Mouse (Mus musculus): Measurements from ENCODE around the gene Tnfrsf22. TPM values are rescaled to one million over a fixed set of nuclear protein-coding genes. Genes with fewer than 3 reads are reported as not detected.

Gene Tnfrsf22
- total and polyA plus RNA-seq, 3 experiments: 0.23 to 1.1 TPM; not detected in 1

- no peaks in the 10 kb centered on the region for H3K79me2 ChIP-seq (ENCODE audit: control insufficient read depth, insufficient read depth, low read length, poor library complexity)
- no peak for TF ChIP-seq TAL1 (IDR thresholded peaks at IDR 0.05; ENCODE audit: low read length)
- no peak for TF ChIP-seq NELFE (IDR thresholded peaks at IDR 0.05; ENCODE audit: low read depth, low read length)
- TF ChIP-seq ZNF384 (IDR thresholded peaks at IDR 0.05; ENCODE audit: low read depth, low read length): no peak
- no peak for TF ChIP-seq TCF12 (IDR thresholded peaks at IDR 0.05; ENCODE audit: low read depth, low read length)
- no peak for TF ChIP-seq MAX (IDR thresholded peaks at IDR 0.05; ENCODE audit: low read length)
- no peak for TF ChIP-seq ZMIZ1 (IDR thresholded peaks at IDR 0.05; ENCODE audit: low read depth, low read length)
- no peak for TF ChIP-seq MEF2A (IDR thresholded peaks at IDR 0.05; ENCODE audit: extremely low read depth, insufficient replicate concordance, low read depth, low read length, poor library complexity, severe bottlenecking)
- TF ChIP-seq MYB (IDR thresholded peaks at IDR 0.05; ENCODE audit: low read depth, low read length): no peak
- TF ChIP-seq JUND (IDR thresholded peaks at IDR 0.05; ENCODE audit: low read depth, low read length): no peak
- no peak for TF ChIP-seq ZKSCAN1 (IDR thresholded peaks at IDR 0.05; ENCODE audit: low read depth, low read length)
- no peak for TF ChIP-seq POLR2AphosphoS5 (IDR thresholded peaks at IDR 0.05; ENCODE audit: borderline replicate concordance, low read depth, low read length)
- no peak for TF ChIP-seq TBP (IDR thresholded peaks at IDR 0.05; ENCODE audit: low read depth, low read length)
- TF ChIP-seq EP300 (IDR thresholded peaks at IDR 0.05; ENCODE audit: low read depth in 1 of 2, low read length in 2 of 2): no peak
- no peak for TF ChIP-seq ZC3H11A (IDR thresholded peaks at IDR 0.05; ENCODE audit: low read depth, low read length)
- TF ChIP-seq USF2 (IDR thresholded peaks at IDR 0.05; ENCODE audit: borderline replicate concordance in 1 of 2, insufficient read depth in 1 of 2, low read depth in 1 of 2, low read length in 2 of 2): no peak
- no peak for DNase-seq (ENCODE audit: low read depth, low spot score)
- no peak overlapping the region for H3K9ac ChIP-seq (ENCODE audit: control insufficient read depth, low read depth, low read length, poor library complexity, severe bottlenecking)
- H3K27ac ChIP-seq (ENCODE audit: control insufficient read depth, low read depth, low read length): no peak overlapping the region
- no peaks in the 10 kb centered on the region for H3K27me3 ChIP-seq (ENCODE audit: control insufficient read depth in 1 of 2, insufficient read depth in 2 of 2, low read length in 2 of 2)
- H3K4me3 ChIP-seq (ENCODE audit: control insufficient read depth in 1 of 2, insufficient read depth in 1 of 2, low read depth in 2 of 2, low read length in 2 of 2): no peak overlapping the region
- H3K9me3 ChIP-seq (replicated peaks; ENCODE audit: insufficient read depth, low read length): no peaks in the 10 kb centered on the region
- H3K4me1 ChIP-seq (ENCODE audit: control insufficient read depth in 1 of 2, insufficient read depth in 2 of 2, low read length in 2 of 2): no peaks in the 10 kb centered on the region
- no peaks in the 10 kb centered on the region for H3K36me3 ChIP-seq (ENCODE audit: control insufficient read depth in 1 of 2, insufficient read depth in 2 of 2, low read length in 2 of 2)
These were observed 43.5 kb upstream of the Tnfrsf22 start for GRCm38 (mm10) chr7:143692746-143693510.

- no peak overlapping the region for H3K27ac ChIP-seq (ENCODE audit: control insufficient read depth, low read depth, low read length)
- no peaks in the 10 kb centered on the region for H3K36me3 ChIP-seq (ENCODE audit: control insufficient read depth in 1 of 2, insufficient read depth in 2 of 2, low read length in 2 of 2)
- no peaks in the 10 kb centered on the region for H3K9me3 ChIP-seq (replicated peaks; ENCODE audit: insufficient read depth, low read length)
- TF ChIP-seq TAL1 (IDR thresholded peaks at IDR 0.05; ENCODE audit: low read length): no peak
- TF ChIP-seq MEF2A (IDR thresholded peaks at IDR 0.05; ENCODE audit: extremely low read depth, insufficient replicate concordance, low read depth, low read length, poor library complexity, severe bottlenecking): no peak
- TF ChIP-seq USF1 (IDR thresholded peaks at IDR 0.05; ENCODE audit: low read depth, low read length): no peak
- no peak for TF ChIP-seq MAZ (IDR thresholded peaks at IDR 0.05; ENCODE audit: low read depth, low read length)
- no peak for TF ChIP-seq POLR2AphosphoS2 (IDR thresholded peaks at IDR 0.05; ENCODE audit: low read length)
- no peak for TF ChIP-seq MAFK (IDR thresholded peaks at IDR 0.05; ENCODE audit: borderline replicate concordance, low read depth, low read length)
- TF ChIP-seq CTCF (IDR thresholded peaks at IDR 0.05 in 2 of 3, conservative IDR thresholded peaks at IDR 0.05 in 1 of 3; ENCODE audit: control insufficient read depth in 1 of 3, insufficient read depth in 1 of 3, low read depth in 2 of 3, low read length in 3 of 3, poor library complexity in 1 of 3, severe bottlenecking in 1 of 3): no peak
- TF ChIP-seq RAD21 (IDR thresholded peaks at IDR 0.05; ENCODE audit: low read depth, low read length): no peak
- TF ChIP-seq JUND (IDR thresholded peaks at IDR 0.05; ENCODE audit: low read depth, low read length): no peak
- no peak for TF ChIP-seq ZMIZ1 (IDR thresholded peaks at IDR 0.05; ENCODE audit: low read depth, low read length)
- TF ChIP-seq ZC3H11A (IDR thresholded peaks at IDR 0.05; ENCODE audit: low read depth, low read length): no peak
- TF ChIP-seq POLR2A (IDR thresholded peaks at IDR 0.05; ENCODE audit: control insufficient read depth in 1 of 2, insufficient read depth in 1 of 2, low read depth in 1 of 2, low read length in 2 of 2, poor library complexity in 1 of 2): no peak
- TF ChIP-seq TBP (IDR thresholded peaks at IDR 0.05; ENCODE audit: low read depth, low read length): no peak
- no peak for TF ChIP-seq SMC3 (IDR thresholded peaks at IDR 0.05; ENCODE audit: low read depth, low read length)
- no peak for TF ChIP-seq EP300 (IDR thresholded peaks at IDR 0.05; ENCODE audit: low read depth in 1 of 2, low read length in 2 of 2)
- no peak for TF ChIP-seq GATA1 (IDR thresholded peaks at IDR 0.05; ENCODE audit: low read depth, low read length)
- no peaks in the 10 kb centered on the region for H3K79me2 ChIP-seq (ENCODE audit: control insufficient read depth, insufficient read depth, low read length, poor library complexity)
- no peak overlapping the region for H3K4me3 ChIP-seq (ENCODE audit: control insufficient read depth in 1 of 2, insufficient read depth in 1 of 2, low read depth in 2 of 2, low read length in 2 of 2)
- no peak overlapping the region for H3K9ac ChIP-seq (ENCODE audit: control insufficient read depth, low read depth, low read length, poor library complexity, severe bottlenecking)
- no peak for DNase-seq (ENCODE audit: low read depth, low spot score)
- H3K4me1 ChIP-seq (ENCODE audit: control insufficient read depth in 1 of 2, insufficient read depth in 2 of 2, low read length in 2 of 2): no peaks in the 10 kb centered on the region
- H3K27me3 ChIP-seq (ENCODE audit: control insufficient read depth in 1 of 2, insufficient read depth in 2 of 2, low read length in 2 of 2): no peaks in the 10 kb centered on the region
These were observed 42.4 kb upstream of the Tnfrsf22 start for GRCm38 (mm10) chr7:143691909-143692308.
